Mouse (Mus musculus) bone marrow, adult 2 months (tissue): ENCODE measurements around the gene Notch1.

Source experiments
- CTCF ChIP-seq: fragments of 200-500 bp; IDR thresholded peaks from 2 replicates; pipeline ENCODE4 v1.5.1; 2011; ENCODE audit warnings: low read length, control low read depth; ENCODE audit not compliant: control insufficient read depth, insufficient read depth
- POLR2A ChIP-seq: fragments of 200-500 bp; IDR thresholded peaks from 2 replicates; pipeline ENCODE4 v1.6.1; 2011; ENCODE audit warnings: low read depth, mild to moderate bottlenecking, control low read depth, low read length, borderline replicate concordance; ENCODE audit not compliant: control insufficient read depth

- TF ChIP-seq CTCF: no peak
- TF ChIP-seq POLR2A: no peak
Observed at GRCm38 (mm10) chr2:26544265-26544664, 27.8 kb upstream of the Notch1 start.
